Mouse (Mus musculus): ENCODE results near the gene Sgms1. TPM values are rescaled to one million over a fixed set of nuclear protein-coding genes. Genes with fewer than 3 reads are reported as not detected.
"Not testable (repeated sequence)": the region's sequence is repeated elsewhere in the genome, so short reads cannot be mapped to it uniquely, and the experiment has no call there.

Gene Sgms1
- polyA plus RNA-seq, 2 experiments from 2014 or later = 42.2 to 48.0 TPM

- no peak for ATAC-seq
These were observed 8.0 kb downstream of the Sgms1 start for GRCm38 (mm10) chr19:32381511-32381961.

GRCm38 (mm10) chr19:32380748-32381147, 8.8 kb downstream of the Sgms1 start:
- no peak for ATAC-seq

- ATAC-seq = peak; percentile 51
These were observed 10.1 kb downstream of the Sgms1 start for GRCm38 (mm10) chr19:32379239-32379920.

GRCm38 (mm10) chr19:32378581-32378980, 10.9 kb downstream of the Sgms1 start:
- ATAC-seq = no peak

GRCm38 (mm10) chr19:32377701-32378325, 11.7 kb downstream of the Sgms1 start:
- peak; percentile 29 for ATAC-seq

GRCm38 (mm10) chr19:32376886-32377535, 12.5 kb downstream of the Sgms1 start:
- ATAC-seq = no peak

- no peak for ATAC-seq
These were observed 13.5 kb downstream of the Sgms1 start for GRCm38 (mm10) chr19:32376054-32376453.

- ATAC-seq = no peak
These were observed 14.0 kb downstream of the Sgms1 start for GRCm38 (mm10) chr19:32375473-32375985.

GRCm38 (mm10) chr19:32374751-32375150, 14.8 kb downstream of the Sgms1 start:
- no peak for ATAC-seq

GRCm38 (mm10) chr19:32373865-32374655, 15.5 kb downstream of the Sgms1 start:
- no peak for ATAC-seq

- ATAC-seq = no peak
These were observed 17.1 kb downstream of the Sgms1 start for GRCm38 (mm10) chr19:32372373-32372772.

GRCm38 (mm10) chr19:32367333-32367732, 22.2 kb downstream of the Sgms1 start:
- no peak for ATAC-seq

GRCm38 (mm10) chr19:32366406-32366805, 23.1 kb downstream of the Sgms1 start:
- ATAC-seq = no peak

GRCm38 (mm10) chr19:32365111-32365510, 24.4 kb downstream of the Sgms1 start:
- ATAC-seq = no peak

- ATAC-seq = no peak
These were observed 25.9 kb downstream of the Sgms1 start for GRCm38 (mm10) chr19:32363587-32363986.

GRCm38 (mm10) chr19:32362520-32362919, 27.0 kb downstream of the Sgms1 start:
- peak; percentile 50 for ATAC-seq

GRCm38 (mm10) chr19:32360989-32361698, 28.4 kb downstream of the Sgms1 start:
- peak; percentile 80 for ATAC-seq

- no peak for ATAC-seq
These were observed 29.0 kb downstream of the Sgms1 start for GRCm38 (mm10) chr19:32360546-32360945.

GRCm38 (mm10) chr19:32358699-32359517, 30.6 kb downstream of the Sgms1 start:
- ATAC-seq = no peak

- ATAC-seq = not testable (repeated sequence)
These were observed 31.5 kb downstream of the Sgms1 start for GRCm38 (mm10) chr19:32358011-32358410.

GRCm38 (mm10) chr19:32356166-32356565, 33.3 kb downstream of the Sgms1 start:
- ATAC-seq = no peak

Data from CD4-positive, CD25-positive, alpha-beta regulatory T cell, adult 4 months (primary cell).